Mouse (Mus musculus) stomach, embryonic 15.5 days (tissue): ENCODE results near the gene Kif17. TPM values are rescaled to one million over a fixed set of nuclear protein-coding genes. Genes with fewer than 3 reads are reported as not detected.
A peak's percentile ranks its signal among the peaks of the same experiment; 100 is the strongest.

ENCODE experiments used
- ATAC-seq: fragments of 200-750 bp; cut with Nextera tagmentation; 2 replicates; pipeline ENCODE4 v1.8.0; 2017; ENCODE audit warnings: low read depth, moderate number of reproducible peaks, moderate TSS enrichment; ENCODE audit not compliant: insufficient read depth, low FRiP score
- H3K27ac ChIP-seq: fragments of 300-500 bp; sonication (generic); 2 replicates; pipeline ENCODE4 v1.5.1; 2015; ENCODE audit warnings: mild to moderate bottlenecking, inconsistent platforms
- H3K27me3 ChIP-seq: fragments of 300-500 bp; sonication (generic); replicated peaks from 2 replicates; pipeline ENCODE4 v1.6.1; 2015; ENCODE audit warnings: inconsistent platforms
- H3K36me3 ChIP-seq: fragments of 300-500 bp; sonication (generic); 2 replicates; pipeline ENCODE4 v1.6.1; 2015; ENCODE audit warnings: inconsistent platforms
- H3K4me1 ChIP-seq: fragments of 300-500 bp; sonication (generic); 2 replicates; pipeline ENCODE4 v1.6.1; 2015; ENCODE audit warnings: inconsistent platforms
- H3K4me2 ChIP-seq: fragments of 300-500 bp; sonication (generic); 2 replicates; pipeline ENCODE4 v1.6.1; 2015; ENCODE audit warnings: mild to moderate bottlenecking, inconsistent platforms
- H3K4me3 ChIP-seq: fragments of 300-500 bp; sonication (generic); replicated peaks from 2 replicates; pipeline ENCODE4 v1.5.1; 2015; ENCODE audit warnings: inconsistent platforms
- H3K9ac ChIP-seq: fragments of 300-500 bp; sonication (generic); 2 replicates; pipeline ENCODE4 v1.6.1; 2015; ENCODE audit warnings: inconsistent platforms
- H3K9me3 ChIP-seq: fragments of 300-500 bp; sonication (generic); 2 replicates; pipeline ENCODE4 v1.6.1; 2016; ENCODE audit warnings: inconsistent platforms
- WGBS: fragments of 180-500 bp; shearing (Covaris S2); methylation state at CpG from one replicate; pipeline ENCODE4 v1.1.7; 2015; 5-methylcytosine and 5-hydroxymethylcytosine counted together
- polyA plus RNA-seq: library from polyadenylated mRNA; unstranded; fragments of >200 nt; fragmentation: Nextera tagmentation; extraction: Ambion mirVana; gene quantifications from 2 replicates; pipeline ENCODE4 v1.2.1, GENCODE M21; 2015

Kif17 gene
- polyA plus RNA-seq, 1 experiment from 2014 or later = 1.9 TPM

- H3K9ac ChIP-seq = no peak overlapping the region
- no peaks in the 10 kb centered on the region for H3K9me3 ChIP-seq
- H3K36me3 ChIP-seq = no peaks in the 10 kb centered on the region
- ATAC-seq = no peak
- no peaks in the 10 kb centered on the region for H3K4me1 ChIP-seq
- no peak overlapping the region for H3K27ac ChIP-seq
- H3K4me3 ChIP-seq = no peak overlapping the region
- WGBS = 74% methylated on average over 10 of the region's 10 CpGs
- H3K27me3 ChIP-seq = no peaks in the 10 kb centered on the region
- no peak overlapping the region for H3K4me2 ChIP-seq
Measured at GRCm38 (mm10) chr4:138267869-138268268, 17.6 kb downstream of the Kif17 start.

GRCm38 (mm10) chr4:138272011-138272997, 22.1 kb downstream of the Kif17 start:
- Histone ChIP-seq H3K36me3 (no peaks in the 10 kb centered on the region), H3K4me2 (no peak overlapping the region), H3K4me1 (no peaks in the 10 kb centered on the region), H3K27ac (no peak overlapping the region), H3K4me3 (no peak overlapping the region), H3K27me3 (no peaks in the 10 kb centered on the region), H3K9me3 (no peaks in the 10 kb centered on the region), H3K9ac (no peak overlapping the region)
- peak; percentile 70 for ATAC-seq
- 59% methylated on average over 14 of the region's 14 CpGs for WGBS

- 72% methylated on average over 7 of the region's 7 CpGs for WGBS
- no peak overlapping the region for H3K9ac ChIP-seq
- H3K4me2 ChIP-seq = no peak overlapping the region
- no peak for ATAC-seq
- H3K9me3 ChIP-seq = no peaks in the 10 kb centered on the region
- H3K27ac ChIP-seq = no peak overlapping the region
- H3K36me3 ChIP-seq = no peaks in the 10 kb centered on the region
- H3K4me3 ChIP-seq = no peak overlapping the region
- H3K27me3 ChIP-seq = no peaks in the 10 kb centered on the region
- no peaks in the 10 kb centered on the region for H3K4me1 ChIP-seq
Measured at GRCm38 (mm10) chr4:138278346-138278745, 28.1 kb downstream of the Kif17 start.

- Histone ChIP-seq H3K9me3 (no peaks in the 10 kb centered on the region), H3K27ac (no peak overlapping the region), H3K9ac (no peak overlapping the region), H3K27me3 (no peaks in the 10 kb centered on the region), H3K36me3 (no peaks in the 10 kb centered on the region), H3K4me2 (no peak overlapping the region), H3K4me3 (no peak overlapping the region), H3K4me1 (no peaks in the 10 kb centered on the region)
- ATAC-seq = no peak; the same call in 1 of the 2 replicates
- 27% methylated on average over 4 of the region's 4 CpGs for WGBS
Measured at GRCm38 (mm10) chr4:138282834-138283233, 32.6 kb downstream of the Kif17 start.

- H3K4me3 ChIP-seq = no peak overlapping the region
- no peaks in the 10 kb centered on the region for H3K27me3 ChIP-seq
- H3K4me2 ChIP-seq = no peak overlapping the region
- H3K9ac ChIP-seq = no peak overlapping the region
- no peaks in the 10 kb centered on the region for H3K4me1 ChIP-seq
- no peak for ATAC-seq
- no peaks in the 10 kb centered on the region for H3K9me3 ChIP-seq
- H3K27ac ChIP-seq = no peak overlapping the region
- no peaks in the 10 kb centered on the region for H3K36me3 ChIP-seq
- WGBS = 81% methylated on average over 12 of the region's 12 CpGs
Measured at GRCm38 (mm10) chr4:138286411-138286810, 36.2 kb downstream of the Kif17 start.

- Histone ChIP-seq H3K4me2 (no peak overlapping the region), H3K36me3 (no peaks in the 10 kb centered on the region), H3K9ac (no peak overlapping the region), H3K27ac (no peak overlapping the region), H3K9me3 (no peaks in the 10 kb centered on the region), H3K4me3 (no peak overlapping the region), H3K27me3 (no peaks in the 10 kb centered on the region), H3K4me1 (no peaks in the 10 kb centered on the region)
- 83% methylated on average over 7 of the region's 7 CpGs for WGBS
- no peak for ATAC-seq
Measured at GRCm38 (mm10) chr4:138288691-138289090, 38.5 kb downstream of the Kif17 start.

- Histone ChIP-seq H3K27me3 (no peaks in the 10 kb centered on the region), H3K9ac (no peak overlapping the region), H3K4me1 (no peaks in the 10 kb centered on the region), H3K36me3 (no peaks in the 10 kb centered on the region), H3K4me3 (no peak overlapping the region), H3K4me2 (no peak overlapping the region), H3K9me3 (no peaks in the 10 kb centered on the region), H3K27ac (no peak overlapping the region)
- no peak for ATAC-seq
- 81% methylated on average over 13 of the region's 13 CpGs for WGBS
Measured at GRCm38 (mm10) chr4:138292028-138292427, 41.8 kb downstream of the Kif17 start.

- no peak overlapping the region for H3K27ac ChIP-seq
- H3K4me1 ChIP-seq = no peaks in the 10 kb centered on the region
- WGBS = 56% methylated on average over 18 of the region's 18 CpGs
- no peak overlapping the region for H3K4me3 ChIP-seq
- ATAC-seq = peak; percentile 35; the same call in 1 of the 2 replicates
- H3K36me3 ChIP-seq = no peaks in the 10 kb centered on the region
- H3K4me2 ChIP-seq = no peak overlapping the region
- H3K9me3 ChIP-seq = no peaks in the 10 kb centered on the region
- no peak overlapping the region for H3K9ac ChIP-seq
- no peaks in the 10 kb centered on the region for H3K27me3 ChIP-seq
Measured at GRCm38 (mm10) chr4:138293261-138293948, 43.2 kb downstream of the Kif17 start.

GRCm38 (mm10) chr4:138293949-138294550, 43.8 kb downstream of the Kif17 start:
- H3K4me2 ChIP-seq = no peak overlapping the region
- WGBS = 66% methylated on average over 11 of the region's 14 CpGs
- H3K27ac ChIP-seq = no peak overlapping the region
- H3K4me3 ChIP-seq = no peak overlapping the region
- no peaks in the 10 kb centered on the region for H3K27me3 ChIP-seq
- H3K9me3 ChIP-seq = no peaks in the 10 kb centered on the region
- H3K36me3 ChIP-seq = no peaks in the 10 kb centered on the region
- H3K4me1 ChIP-seq = no peaks in the 10 kb centered on the region
- no peak overlapping the region for H3K9ac ChIP-seq
- ATAC-seq = no peak

GRCm38 (mm10) chr4:138301271-138301780, 51.1 kb downstream of the Kif17 start:
- no peak for ATAC-seq
- H3K9ac ChIP-seq = no peak overlapping the region
- H3K4me3 ChIP-seq = no peak overlapping the region
- WGBS = 84% methylated on average over 10 of the region's 10 CpGs
- no peaks in the 10 kb centered on the region for H3K9me3 ChIP-seq
- H3K36me3 ChIP-seq = no peaks in the 10 kb centered on the region
- no peaks in the 10 kb centered on the region for H3K27me3 ChIP-seq
- no peak overlapping the region for H3K4me2 ChIP-seq
- no peak overlapping the region for H3K27ac ChIP-seq
- H3K4me1 ChIP-seq = peaks cover 16% of the 10 kb centered on the region

GRCm38 (mm10) chr4:138303011-138303410, 52.8 kb downstream of the Kif17 start:
- Histone ChIP-seq H3K4me3 (no peak overlapping the region), H3K4me2 (no peak overlapping the region), H3K9ac (no peak overlapping the region)

More at GRCm38 (mm10) chr4:138303011-138303410, 52.8 kb downstream of the Kif17 start:
- H3K27ac ChIP-seq = no peak overlapping the region
- no peaks in the 10 kb centered on the region for H3K36me3 ChIP-seq
- no peak for ATAC-seq
- peaks cover 21% of the 10 kb centered on the region for H3K4me1 ChIP-seq
- WGBS = 92% methylated on average over 3 of the region's 3 CpGs
- no peaks in the 10 kb centered on the region for H3K9me3 ChIP-seq
- H3K27me3 ChIP-seq = no peaks in the 10 kb centered on the region
